Mouse (Mus musculus) urinary bladder, postnatal 25 days (tissue): ENCODE results near the gene Ppp1r15b.

ENCODE experiments used
- DNase-seq: peaks from one replicate; pipeline ENCODE4 v3.0.0; 2022; ENCODE audit warnings: low spot score

Gene Ppp1r15b

GRCm38 (mm10) chr1:133130638-133131560 lies at the start of gene Ppp1r15b:
TSS of gene Ppp1r15b (plus strand) at chr1:133131143.
- DNase-seq: peak; percentile 91

GRCm38 (mm10) chr1:133083003-133083546 lies 47.9 kb upstream of the Ppp1r15b start:
- no peak for DNase-seq

GRCm38 (mm10) chr1:133083942-133084625 lies 46.9 kb upstream of the Ppp1r15b start:
- no peak for DNase-seq

- no peak for DNase-seq
Observed at GRCm38 (mm10) chr1:133084708-133085416, 46.1 kb upstream of the Ppp1r15b start.

- DNase-seq: no peak
Observed at GRCm38 (mm10) chr1:133085417-133085742, 45.6 kb upstream of the Ppp1r15b start.

GRCm38 (mm10) chr1:133086804-133087203 lies 44.1 kb upstream of the Ppp1r15b start:
- no peak for DNase-seq

- DNase-seq: peak; percentile 52
Observed at GRCm38 (mm10) chr1:133087206-133087905, 43.6 kb upstream of the Ppp1r15b start.

- DNase-seq: no peak
Observed at GRCm38 (mm10) chr1:133088196-133088595, 42.7 kb upstream of the Ppp1r15b start.

- DNase-seq: no peak
Observed at GRCm38 (mm10) chr1:133089415-133089814, 41.5 kb upstream of the Ppp1r15b start.

- peak; percentile 67 for DNase-seq
Observed at GRCm38 (mm10) chr1:133090641-133091040, 40.3 kb upstream of the Ppp1r15b start.

- DNase-seq: no peak
Observed at GRCm38 (mm10) chr1:133091483-133091882, 39.5 kb upstream of the Ppp1r15b start.

- DNase-seq: no peak
Observed at GRCm38 (mm10) chr1:133093719-133094118, 37.2 kb upstream of the Ppp1r15b start.

GRCm38 (mm10) chr1:133100980-133101798 lies 29.8 kb upstream of the Ppp1r15b start:
- DNase-seq: peak; percentile 76

- no peak for DNase-seq
Observed at GRCm38 (mm10) chr1:133102108-133102507, 28.8 kb upstream of the Ppp1r15b start.

- no peak for DNase-seq
Observed at GRCm38 (mm10) chr1:133103315-133103714, 27.6 kb upstream of the Ppp1r15b start.

GRCm38 (mm10) chr1:133103871-133104270 lies 27.1 kb upstream of the Ppp1r15b start:
- DNase-seq: no peak

GRCm38 (mm10) chr1:133116108-133116507 lies 14.8 kb upstream of the Ppp1r15b start:
- DNase-seq: no peak

- no peak for DNase-seq
Observed at GRCm38 (mm10) chr1:133118127-133118526, 12.8 kb upstream of the Ppp1r15b start.

- no peak for DNase-seq
Observed at GRCm38 (mm10) chr1:133118844-133119243, 12.1 kb upstream of the Ppp1r15b start.

GRCm38 (mm10) chr1:133119931-133120712 lies 10.8 kb upstream of the Ppp1r15b start:
- no peak for DNase-seq
